Mouse (Mus musculus) thymus, postnatal 14 days (tissue): Measurements from ENCODE around the gene Dennd4b.
"Not testable (repeated sequence)": the region's sequence is repeated elsewhere in the genome, so short reads cannot be mapped to it uniquely, and the experiment has no call there.

Experiments
- DNase-seq: peaks from one replicate; pipeline ENCODE4 v3.0.0; 2021

Gene Dennd4b

DNA sequence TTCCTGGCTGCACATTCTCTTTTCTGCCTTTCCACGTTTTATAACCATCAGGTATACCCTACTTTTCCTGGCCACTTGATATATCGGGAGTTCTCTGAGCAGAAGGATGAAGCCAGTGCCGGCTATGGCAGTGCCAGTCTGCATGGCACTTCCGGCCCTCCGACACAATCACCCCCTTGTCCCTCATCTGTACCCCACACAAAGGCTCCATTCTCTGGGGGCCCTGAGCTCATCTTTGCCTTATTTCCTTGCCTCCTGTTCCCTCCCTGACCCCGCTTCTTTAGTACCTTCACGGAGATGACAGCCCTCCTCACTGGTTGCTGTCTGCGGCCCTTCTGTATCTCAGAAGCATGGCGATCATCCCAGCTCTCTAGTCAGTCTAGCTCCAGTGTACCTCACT lies 15.7 kb downstream of the Dennd4b start:
- no peak for DNase-seq

DNA sequence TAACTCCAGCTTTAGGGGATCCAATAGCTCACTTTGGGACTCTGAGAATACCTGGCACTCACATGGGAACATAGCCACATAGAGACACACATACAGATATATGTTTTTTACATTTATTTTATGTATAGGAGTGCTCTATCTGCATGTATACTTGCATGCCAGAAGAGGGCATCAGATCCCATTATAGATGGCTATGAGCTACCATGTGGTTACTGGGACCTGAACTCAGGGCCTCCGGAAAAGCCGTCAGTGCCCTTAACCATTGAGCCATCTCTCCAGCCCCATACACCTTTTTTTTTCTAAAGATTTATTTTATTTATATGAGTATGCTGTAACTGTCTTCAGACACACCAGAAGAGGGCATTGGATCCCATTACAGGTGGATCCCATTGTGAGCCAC lies 19.2 kb downstream of the Dennd4b start:
- DNase-seq = no peak

DNA sequence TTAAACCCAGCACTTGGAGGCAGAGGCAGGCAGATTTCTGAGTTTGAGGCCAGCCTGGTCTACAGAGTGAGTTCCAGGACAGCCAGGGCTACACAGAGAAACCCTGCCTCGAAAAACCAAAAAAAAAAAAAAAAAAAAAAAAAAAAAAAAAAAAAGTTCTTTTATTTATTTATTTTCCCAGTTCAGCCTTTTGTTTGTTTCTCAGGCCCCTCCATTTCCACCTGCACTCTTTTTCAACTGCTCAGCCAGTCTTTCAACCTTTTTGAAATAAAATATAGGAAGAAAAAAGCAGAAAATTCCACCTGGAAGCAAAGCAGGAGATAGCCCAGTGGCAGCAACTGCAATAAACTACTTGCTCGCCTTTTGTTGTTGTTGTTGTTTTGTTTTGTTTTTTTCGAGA lies 24.4 kb downstream of the Dennd4b start:
- not testable (repeated sequence) for DNase-seq

DNA sequence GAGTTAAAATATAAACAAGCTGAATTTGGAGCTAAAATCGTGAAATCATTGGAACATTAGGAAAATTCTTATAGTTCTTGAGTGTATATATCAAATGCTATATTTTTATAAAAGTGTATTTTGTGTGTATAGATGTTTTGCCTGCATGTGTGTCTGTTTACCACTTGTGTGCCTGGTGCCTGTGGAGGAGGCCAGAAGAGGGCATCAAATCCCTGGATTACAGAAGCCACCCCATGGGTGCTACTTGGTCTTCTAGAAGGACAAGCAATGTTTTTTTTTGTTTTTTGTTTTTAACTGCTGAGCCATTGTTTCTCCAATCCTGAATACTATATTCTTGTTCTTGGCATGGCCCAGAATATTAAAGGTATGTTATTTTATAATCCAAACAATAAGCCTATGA lies 25.6 kb downstream of the Dennd4b start:
- DNase-seq = no peak

DNA sequence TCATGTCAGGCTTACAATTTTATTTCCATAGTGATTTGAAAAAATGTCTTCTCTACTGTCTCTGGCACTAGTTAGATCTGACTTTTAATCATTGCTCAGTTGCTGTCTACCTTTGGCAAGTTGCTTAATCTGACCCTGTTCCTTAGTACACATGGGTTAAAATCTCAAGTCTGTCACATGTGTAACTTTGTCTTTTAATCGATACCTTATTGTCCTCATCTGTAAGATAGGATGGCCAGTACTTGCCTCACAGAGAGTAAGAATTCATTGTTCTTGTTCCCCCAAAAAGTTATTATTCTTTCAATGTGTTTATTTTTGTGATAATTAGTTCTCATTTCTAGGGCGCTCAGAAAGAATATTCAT lies 27.0 kb downstream of the Dennd4b start:
- DNase-seq = no peak

DNA sequence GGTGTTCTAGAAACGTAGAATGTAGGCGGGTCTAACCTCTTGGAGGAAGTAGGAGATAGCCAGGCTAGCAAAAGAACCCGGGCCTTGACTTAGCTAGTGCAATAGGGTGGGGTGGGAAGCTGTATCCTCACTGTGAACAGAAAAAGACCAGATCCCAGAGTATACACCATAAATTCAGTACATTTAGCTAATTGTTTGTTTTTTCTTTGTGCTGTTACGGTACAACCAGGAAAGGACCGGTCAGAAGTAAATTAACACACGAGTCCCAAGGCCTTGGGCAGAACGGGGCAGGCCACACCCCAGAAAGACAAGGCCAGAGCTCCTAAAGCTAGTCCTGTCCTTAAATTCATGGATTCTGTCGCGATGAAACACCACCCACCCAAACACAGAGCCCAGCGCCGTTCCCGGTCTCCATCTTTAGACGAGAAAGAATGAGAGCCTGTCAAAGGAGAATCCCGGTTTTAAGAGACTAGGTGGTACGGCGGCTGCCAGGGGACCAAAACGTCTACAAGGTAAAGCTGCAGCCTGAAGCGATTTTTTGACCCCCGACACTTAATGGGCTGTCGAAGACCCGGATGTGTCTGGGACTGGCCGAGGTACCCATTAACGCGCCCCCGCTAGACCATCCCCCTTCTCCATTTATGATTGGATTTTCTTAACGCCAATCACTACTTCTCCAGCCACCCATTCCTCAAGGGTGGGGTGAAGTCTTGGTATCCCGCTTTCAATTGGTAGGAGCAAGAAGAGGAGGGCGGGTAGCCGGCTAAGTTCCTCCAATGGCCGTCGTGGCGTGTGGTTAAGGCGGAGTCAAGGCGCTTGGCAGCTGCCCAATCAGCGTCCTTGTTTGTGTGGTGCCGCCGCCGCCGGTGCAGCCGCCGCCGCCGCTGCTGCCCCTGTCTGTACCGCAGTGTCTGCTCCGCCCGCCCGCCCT lies 27.6 kb downstream of the Dennd4b start, which contains the start of gene Gatad2b:
Gene Gatad2b, plus strand, starts transcription at position 834 of the 931 bp plus-strand sequence.
- DNase-seq = peak; percentile 97

DNA sequence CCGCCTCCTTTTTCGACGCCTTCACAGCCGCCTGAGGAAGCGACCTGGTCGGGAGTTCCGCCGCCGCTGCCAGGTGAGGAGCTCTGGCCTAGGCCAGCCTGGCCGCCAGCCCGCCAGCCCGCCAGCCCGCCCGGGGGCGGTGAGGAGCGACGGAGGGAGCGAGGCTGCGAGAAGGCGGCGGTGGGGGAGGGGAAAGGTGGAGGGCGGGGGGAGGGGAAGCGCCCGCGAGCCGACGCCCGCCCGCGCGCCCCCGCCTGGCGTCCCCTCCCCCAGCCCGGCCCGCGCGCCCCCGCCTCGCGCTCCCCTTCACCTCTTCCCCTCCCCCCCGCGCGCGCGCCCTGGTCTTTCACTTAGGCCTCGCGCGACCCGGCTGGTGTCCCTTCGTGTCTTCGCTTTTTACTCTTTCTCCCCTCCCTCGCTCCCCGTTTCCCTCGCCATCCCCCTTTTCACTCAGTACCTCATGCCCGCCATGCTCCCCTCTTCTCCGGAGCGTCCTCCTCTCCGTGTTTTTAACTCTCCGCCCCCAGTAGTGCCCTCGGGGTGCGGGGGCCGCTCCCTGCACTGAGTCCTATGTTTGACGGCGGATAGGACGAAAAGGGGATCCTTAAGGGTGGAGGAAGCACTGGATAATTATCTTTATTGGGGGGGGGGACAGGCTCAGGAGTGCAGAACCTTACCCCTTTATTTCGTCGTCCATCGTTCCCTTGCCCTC lies 28.5 kb downstream of the Dennd4b start:
- DNase-seq = peak; percentile 87

DNA sequence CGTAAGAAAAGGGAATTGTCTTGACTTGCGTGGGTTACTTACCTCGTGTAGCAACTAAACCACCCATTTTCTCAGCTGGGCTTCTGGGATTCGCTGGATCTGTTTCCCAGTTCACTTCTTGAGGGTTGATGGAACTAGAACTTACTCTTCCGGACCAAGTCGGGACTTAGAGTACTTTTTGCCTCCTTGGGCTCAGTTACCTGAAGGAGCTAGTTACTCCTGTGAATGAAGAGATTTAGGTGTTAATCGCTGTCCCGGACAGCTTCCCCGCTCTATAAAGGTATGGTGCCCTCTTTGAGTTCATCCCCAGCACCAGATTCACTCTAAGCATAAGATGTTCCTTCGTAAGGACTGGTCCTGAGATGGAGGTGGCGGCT lies 29.1 kb downstream of the Dennd4b start:
- peak; percentile 16 for DNase-seq

DNA sequence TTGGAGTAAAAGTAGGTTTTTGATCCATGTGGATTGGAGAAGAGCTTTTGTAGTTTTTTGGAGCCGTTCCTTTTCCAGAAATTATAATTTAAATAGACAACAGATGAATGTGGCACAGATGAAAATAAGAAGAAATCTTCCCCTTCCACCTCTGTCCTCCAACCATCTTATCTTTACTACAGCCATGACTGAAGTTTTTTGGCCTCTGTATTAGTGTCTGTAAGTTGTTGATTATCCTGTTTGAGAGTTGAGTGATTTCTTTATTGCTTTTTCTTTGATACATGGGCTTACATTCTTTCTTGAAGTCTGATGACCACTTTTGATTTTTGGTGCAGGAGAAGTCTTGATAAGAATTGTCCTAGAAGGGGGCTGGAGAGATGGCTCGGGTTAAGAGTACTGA lies 29.7 kb downstream of the Dennd4b start:
- DNase-seq = no peak

DNA sequence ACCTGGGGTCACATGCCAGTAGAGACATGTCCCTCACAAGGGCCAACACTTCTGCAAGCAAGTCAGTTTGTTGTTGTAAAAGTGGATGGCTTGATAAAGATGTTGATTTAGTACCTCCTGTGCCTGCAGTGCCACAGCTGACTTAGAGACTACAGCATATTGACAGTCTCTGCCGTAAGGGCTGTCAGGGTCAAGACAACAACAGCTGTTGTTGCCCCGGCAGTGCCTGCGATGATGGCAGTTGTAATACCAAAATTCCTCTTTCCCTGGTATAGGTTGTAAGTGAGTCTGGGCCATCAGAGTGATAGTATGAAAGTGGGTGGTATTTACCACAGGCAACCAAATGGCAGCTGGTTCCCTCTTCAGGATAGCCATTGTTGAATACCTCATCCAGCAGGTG lies 40.8 kb downstream of the Dennd4b start:
- no peak for DNase-seq

DNA sequence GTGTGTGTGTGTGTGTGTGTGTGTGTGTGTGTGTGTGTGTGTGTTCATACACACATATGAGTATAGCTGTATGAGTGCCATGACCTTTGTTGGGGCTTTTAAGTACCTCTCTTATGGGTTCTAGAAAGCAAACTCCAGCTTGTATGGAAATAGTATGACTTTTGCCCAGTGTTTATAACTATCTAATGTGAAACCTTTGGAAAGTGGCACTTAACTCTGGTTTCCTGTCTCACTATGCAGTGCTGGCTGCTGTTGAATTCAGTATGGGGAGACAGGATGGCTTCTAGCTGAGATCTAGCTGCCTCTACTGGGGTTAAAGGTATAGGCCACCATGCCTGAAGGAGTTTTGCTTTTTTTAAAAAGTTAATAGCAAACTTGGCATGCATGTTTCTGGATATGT lies 44.6 kb downstream of the Dennd4b start:
- DNase-seq = no peak

DNA sequence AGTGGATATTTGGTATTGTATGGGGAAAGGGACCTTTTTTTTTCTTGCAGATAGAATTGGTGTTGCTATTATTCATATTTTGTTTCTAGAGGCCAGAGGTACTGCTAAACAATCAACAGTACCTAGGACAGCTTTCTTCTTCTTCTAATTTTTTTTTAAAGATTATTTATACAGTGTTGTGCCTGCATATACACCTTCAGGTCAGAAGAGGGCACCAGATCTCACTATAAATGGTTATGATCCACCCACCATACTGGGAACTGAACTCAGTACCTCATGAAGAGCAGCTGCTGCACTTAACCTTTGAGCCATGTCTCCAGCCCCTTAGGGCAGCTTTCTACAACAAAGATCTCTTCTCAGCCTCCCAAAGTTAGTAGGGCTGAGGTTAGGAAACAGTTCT lies 48.4 kb downstream of the Dennd4b start:
- DNase-seq = peak; percentile 16

DNA sequence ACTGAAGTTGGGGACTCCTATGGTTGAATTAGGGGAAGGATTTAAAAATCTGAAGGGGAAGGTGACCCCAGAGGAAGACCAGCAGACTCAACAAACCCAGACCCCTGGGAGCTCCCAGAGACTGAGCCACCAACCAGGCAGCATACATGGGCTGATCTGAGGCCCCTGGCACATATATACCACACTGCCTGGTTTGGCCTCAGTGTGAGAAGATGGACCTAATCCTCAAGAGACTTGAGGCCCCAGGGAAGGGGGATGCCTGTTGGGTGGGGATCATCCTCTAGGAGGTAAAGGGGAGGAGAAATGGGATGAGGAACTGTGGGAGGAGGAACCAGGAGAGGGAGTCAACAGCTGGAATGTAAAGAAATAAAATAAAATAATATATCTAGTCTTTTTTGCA lies 49.3 kb downstream of the Dennd4b start:
- DNase-seq = no peak

DNA sequence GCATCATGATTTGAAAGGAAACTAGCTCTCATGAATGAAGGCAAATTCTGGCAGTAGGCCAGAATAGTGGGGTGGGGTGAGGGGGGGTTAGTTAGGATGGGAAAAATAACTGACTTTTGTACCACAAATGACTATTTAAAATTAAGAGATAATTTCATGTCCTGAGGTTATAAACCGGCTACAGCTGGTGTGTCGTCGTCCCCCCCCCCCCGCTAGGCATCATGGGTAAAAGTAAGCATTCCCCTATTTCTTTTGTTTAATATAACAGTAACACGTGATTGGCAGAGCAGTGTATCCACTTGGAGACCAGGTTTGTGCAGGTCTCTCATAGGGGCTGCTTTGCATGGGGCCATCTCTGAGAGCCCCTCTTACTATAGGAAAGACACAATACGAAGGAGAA lies 57.3 kb downstream of the Dennd4b start:
- DNase-seq = no peak

DNA sequence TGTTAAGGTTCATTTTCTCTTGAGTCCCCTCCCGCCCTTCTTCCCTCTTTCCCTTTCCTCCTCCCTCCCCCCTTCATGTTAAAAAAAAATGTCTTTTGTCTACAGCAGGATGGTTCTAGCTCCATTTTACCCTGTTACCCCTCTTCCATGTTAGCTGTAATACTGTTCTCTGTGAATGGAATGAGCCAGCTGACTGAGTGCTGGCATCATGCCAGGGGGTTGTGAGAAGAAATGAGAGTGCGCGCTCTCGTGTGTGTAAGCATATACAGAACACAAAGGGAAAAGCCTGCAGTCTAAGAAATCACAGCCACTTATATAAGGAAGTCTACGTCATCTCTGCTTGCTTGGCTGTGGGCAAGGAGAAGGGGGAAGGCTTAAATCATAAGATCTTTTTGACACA lies 58.1 kb downstream of the Dennd4b start:
- peak; percentile 34 for DNase-seq
